Mouse (Mus musculus) layer of hippocampus, postnatal 10 days (tissue): ENCODE results near the gene Krtap7-1. TPM values are rescaled to one million over a fixed set of nuclear protein-coding genes. Genes with fewer than 3 reads are reported as not detected.
A peak's percentile ranks its signal among the peaks of the same experiment; 100 is the strongest.

ENCODE experiments used
- DNase-seq, 2 experiments: peaks; one replicate each; pipeline ENCODE4 v3.0.0; 2021; ENCODE audit warnings: low spot score in 2 of 2
- long read RNA-seq: library from polyadenylated mRNA; stranded (forward); transcript quantifications from one replicate; pipeline ENCODE4 v2.0.0, GENCODE M21; 2023
- total RNA-seq, 2 experiments: library from RNA; stranded (reverse); gene quantifications; 2 replicates each; pipeline ENCODE4 v1.2.3; 2021

The Krtap7-1 gene
- total RNA-seq, result not detected
- long read RNA-seq, result 0 reads

GRCm38 (mm10) chr16:89508223-89508622, at the start of gene Krtap7-1:
Krtap7-1 (minus strand) TSS chr16:89508323.
- DNase-seq, result no peak

DNA sequence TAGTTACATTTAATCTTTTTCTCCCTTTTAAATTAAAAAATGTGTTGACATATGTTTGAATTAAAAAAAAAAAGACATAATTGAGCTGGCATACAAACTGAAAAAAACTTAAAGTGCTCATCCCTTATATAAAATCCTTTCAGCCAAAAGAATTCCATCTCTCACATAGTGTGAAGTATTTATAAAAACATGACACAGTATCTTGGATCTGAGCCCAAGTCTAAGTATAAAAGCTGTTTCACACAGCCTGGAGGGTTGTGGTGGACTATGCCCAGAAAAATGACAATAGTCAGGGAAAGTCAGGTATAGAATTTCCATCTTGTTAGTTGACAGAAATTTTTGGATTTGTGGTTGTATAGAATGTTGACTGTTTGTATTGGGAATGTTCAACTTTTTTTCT, 42.2 kb upstream of the Krtap7-1 start:
- DNase-seq, result no peak

DNA sequence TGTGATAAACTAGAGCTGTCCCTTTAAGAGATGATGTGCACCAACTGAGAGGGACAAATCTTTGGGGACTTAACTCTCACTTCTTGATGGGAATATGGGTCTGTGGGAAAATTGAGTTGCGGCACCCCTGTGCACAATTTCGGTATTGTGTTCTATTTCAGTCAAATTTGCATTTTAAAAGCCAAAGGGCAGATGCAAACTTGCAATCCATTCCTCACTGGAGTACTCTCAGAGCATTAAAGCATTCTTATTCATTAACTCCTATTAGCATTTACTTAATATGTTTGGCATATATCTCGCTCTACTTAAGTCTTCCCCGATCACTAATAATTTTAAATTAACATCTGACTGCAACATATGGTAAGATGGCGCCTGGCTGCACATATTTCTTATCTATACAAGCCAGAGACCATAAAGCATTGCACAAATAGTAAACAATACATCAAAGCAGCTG, 29.9 kb upstream of the Krtap7-1 start:
- no peak for DNase-seq

- DNase-seq, result no peak
These were observed 29.2 kb upstream of the Krtap7-1 start for GRCm38 (mm10) chr16:89537349-89537748.

- peak in 1 of 2 experiments; percentile 29 for DNase-seq
These were observed 22.4 kb upstream of the Krtap7-1 start for GRCm38 (mm10) chr16:89530547-89530946.

DNA sequence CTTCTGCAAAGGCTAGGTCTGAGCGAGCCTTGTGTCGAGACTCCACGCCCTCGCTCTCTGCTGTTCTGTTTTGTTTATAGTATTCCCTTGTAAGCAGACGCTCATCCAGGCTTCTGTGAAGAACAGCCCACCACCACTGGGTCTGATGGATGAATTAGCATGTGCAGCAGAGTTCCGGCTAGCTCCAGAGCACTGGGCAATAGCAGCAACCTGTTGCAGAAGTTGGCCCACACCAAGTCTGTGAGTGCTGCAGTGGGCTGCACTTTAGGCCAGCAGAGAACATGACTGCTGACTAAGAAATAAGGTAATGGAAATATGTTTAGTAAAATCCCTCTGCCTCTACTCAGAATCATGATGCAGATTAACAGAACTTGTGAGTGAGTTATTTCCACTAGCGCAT, 21.7 kb upstream of the Krtap7-1 start:
- DNase-seq, result no peak

DNA sequence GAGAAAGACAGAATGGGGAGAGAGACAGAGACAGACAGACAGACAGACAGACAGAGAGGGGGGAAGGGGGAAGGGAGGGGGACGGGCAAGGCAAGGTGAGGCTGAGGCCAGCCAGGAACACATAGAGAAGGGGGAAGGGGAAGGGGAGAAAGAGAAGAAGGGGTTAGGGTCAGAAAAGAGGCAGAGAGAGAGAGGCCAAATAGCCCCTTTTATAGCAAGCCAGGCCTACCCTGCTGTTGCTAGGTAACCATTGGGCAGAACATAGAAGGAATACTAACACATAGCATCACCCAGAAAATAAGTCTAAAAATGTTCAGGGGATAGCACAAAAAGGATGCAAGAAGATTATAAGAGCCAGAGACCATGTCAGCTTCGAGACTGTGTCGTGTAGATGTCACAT, 20.3 kb upstream of the Krtap7-1 start:
- DNase-seq, result no peak

GRCm38 (mm10) chr16:89520996-89521395, 12.9 kb upstream of the Krtap7-1 start:
- no peak for DNase-seq

GRCm38 (mm10) chr16:89520555-89520954, 12.4 kb upstream of the Krtap7-1 start:
- DNase-seq, result no peak

DNA sequence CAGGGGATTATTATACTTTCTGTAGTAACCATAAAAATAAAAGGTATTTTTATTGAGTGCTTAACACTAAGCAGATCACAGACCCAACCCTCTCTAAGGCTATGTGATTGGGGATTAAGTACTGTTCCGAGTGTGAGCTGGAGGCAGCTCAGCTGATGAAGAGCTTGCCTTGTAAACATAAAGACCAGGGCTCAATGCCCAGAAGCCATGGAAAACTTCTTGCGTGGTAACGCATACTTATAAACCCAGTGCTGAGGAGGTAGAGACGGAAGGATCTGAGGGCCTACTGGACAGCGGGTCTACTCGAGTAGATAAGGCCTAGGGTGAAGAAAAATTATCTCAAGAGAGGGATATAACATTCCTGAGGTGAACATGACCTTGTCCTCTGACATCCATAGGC, 12.0 kb upstream of the Krtap7-1 start:
- DNase-seq, result no peak

GRCm38 (mm10) chr16:89517635-89518034, 9.5 kb upstream of the Krtap7-1 start:
- DNase-seq, result peak; percentile 31 to 48

DNA sequence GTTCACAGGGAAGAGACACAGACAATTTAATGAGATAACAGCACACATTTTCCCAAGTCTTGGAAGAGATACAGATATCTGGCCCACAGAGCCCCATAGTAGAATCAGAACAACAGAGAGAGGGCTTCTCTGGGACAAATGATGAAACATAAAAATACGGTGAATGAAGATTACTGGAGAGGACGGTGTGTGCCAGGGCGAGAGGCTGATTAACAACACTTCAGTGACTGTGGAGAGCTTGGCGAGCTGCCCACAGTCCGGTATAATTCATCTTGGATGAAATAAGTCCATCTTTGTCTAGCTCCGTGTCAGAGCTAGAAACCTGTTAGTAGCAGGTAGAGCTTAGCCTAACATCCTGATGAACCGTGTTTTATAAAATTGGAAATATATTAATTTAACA, 5.3 kb upstream of the Krtap7-1 start:
- no peak for DNase-seq

DNA sequence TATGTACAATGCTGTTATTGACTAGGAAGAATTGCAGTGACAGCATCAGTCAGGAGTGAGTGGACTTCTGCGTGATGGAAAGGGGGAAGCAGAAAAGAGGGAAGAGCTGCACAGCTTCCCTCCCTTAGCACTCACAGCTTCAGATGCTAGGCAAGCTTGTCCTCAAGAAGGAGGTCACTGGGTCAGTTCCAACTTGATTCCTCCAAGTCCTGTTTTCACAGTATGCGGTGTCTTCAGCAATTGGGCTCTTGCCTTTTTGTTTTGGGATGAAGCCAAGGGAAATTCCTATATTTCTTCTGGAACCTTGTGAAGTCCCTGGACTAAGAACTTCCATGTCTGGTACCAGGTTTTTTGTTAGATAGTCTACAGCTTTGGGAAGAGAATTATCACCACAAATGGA, 4.6 kb downstream of the Krtap7-1 start:
- no peak for DNase-seq

- no peak for DNase-seq
These were observed 6.3 kb downstream of the Krtap7-1 start for GRCm38 (mm10) chr16:89501870-89502269.

- DNase-seq, result no peak
These were observed 11.1 kb downstream of the Krtap7-1 start for GRCm38 (mm10) chr16:89497002-89497401.

DNA sequence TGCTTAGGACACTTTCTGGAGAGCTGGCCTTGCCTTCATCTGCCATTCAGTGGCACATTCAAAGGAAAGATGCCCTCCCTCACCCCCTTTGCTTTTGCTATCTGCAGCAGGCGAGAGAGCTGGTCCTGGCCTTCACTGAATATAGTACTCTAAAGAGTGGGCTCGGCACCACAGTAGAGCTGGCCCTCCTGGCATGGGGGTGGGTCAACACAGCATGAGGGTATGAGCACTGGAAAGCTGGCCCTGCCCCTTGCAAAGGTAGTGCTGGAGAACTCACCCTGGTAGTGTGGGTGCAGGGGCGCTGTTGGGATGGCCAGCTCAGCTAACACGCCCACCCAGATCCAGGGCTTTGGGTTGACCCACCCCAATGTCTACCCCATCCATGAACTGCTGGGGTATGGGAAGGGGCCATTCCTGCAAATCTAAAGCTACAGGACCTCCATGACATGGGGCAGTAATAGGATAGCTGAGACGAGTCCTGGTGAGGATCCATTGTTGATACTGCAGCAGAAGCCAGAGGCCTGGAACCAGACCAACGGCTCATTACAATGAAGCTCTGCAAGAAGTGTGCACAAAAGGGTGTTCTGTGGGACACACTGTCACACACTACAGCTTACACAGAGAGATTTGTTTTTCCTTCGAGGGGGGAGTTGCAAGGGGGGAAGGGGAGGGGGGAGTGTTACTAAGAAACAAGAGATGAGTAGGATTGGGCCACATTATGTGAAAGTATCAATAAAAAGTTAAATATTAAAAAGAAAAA, 12.5 kb downstream of the Krtap7-1 start:
- DNase-seq, result no peak

DNA sequence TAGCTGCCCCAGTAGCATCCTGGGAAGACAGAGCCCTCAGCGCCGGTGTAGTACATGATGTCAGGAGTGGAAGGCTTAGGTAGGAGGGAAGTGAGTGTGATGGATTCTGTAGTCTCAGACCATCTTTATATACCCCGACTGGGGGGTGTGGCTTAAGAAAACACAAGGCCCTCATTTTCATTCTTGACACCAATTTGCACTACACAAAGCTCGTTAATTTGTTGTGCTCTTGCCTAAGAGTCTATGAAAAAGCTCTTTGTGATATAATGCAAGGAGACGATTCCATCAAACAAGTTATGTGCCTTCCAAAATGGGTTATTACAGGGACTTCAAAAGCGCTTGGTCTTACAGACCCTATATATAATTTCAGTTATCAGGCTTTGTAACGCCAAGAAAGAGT, 20.3 kb downstream of the Krtap7-1 start, which contains the start of gene Krtap8-1:
Gene Krtap8-1, minus strand, starts transcription at position 101 of the 400 bp plus-strand sequence.
- DNase-seq, result no peak

- no peak for DNase-seq
These were observed 30.3 kb downstream of the Krtap7-1 start for GRCm38 (mm10) chr16:89477679-89478314.

DNA sequence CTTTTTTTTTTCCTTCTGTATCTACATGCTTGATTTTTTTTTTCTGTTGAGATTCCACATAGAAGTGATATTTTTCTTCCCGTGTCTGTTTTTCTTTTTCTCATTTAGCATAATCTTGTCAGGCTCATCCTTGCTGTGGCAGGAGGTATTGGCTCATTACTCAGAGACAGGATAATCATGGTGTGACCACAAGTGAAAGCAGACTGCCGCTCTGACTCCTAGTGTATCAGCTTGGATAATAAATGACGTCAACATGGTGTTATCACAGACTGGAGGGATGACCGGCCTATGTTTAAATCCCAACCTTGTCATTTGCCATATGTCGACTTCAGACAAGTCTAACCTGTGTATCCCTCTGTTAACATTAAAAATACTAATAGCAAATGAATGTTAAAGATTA, 46.9 kb downstream of the Krtap7-1 start:
- DNase-seq, result no peak
